Mouse (Mus musculus): Measurements from ENCODE around the gene Olfr1459. TPM values are rescaled to one million over a fixed set of nuclear protein-coding genes. Genes with fewer than 3 reads are reported as not detected.

Olfr1459 gene
- total RNA-seq (2017), result 0.19 TPM in 1 of 3 replicates, not detected in the others

- ATAC-seq (replicated peaks; ENCODE audit: insufficient number of reproducible peaks, low FRiP score, low TSS enrichment, poor library complexity, severe bottlenecking), result no peak
Observed at GRCm38 (mm10) chr19:13149449-13149848, at the start of gene Olfr1459. TSS of gene Olfr1459 (minus strand) at chr19:13149549.

DNA sequence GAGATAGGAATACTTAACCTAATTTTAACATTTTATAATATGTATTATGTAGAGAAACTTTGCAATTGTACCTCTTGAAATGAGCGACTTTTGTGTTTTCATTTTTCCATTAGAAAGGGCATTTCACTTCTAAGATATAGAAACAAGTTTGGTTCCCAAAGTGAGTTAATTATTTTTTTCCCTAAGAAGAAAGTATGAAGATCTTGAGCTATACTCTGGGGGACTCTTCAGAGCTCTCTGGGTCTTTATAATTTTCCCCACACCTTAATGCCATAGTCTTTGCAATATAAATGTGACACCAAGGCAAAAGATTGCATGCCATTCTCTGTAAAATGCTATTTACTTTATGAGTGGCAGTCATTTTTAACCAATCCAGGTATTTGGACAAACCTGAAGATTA lies 36.1 kb upstream of the Olfr1459 start, which contains the start of gene Olfr1462:
Gene Olfr1462 (plus strand): TSS at position 301 of the 400 bp plus-strand sequence.
- no peak for ATAC-seq (replicated peaks; ENCODE audit: insufficient number of reproducible peaks, low FRiP score, low TSS enrichment, poor library complexity, severe bottlenecking)

DNA sequence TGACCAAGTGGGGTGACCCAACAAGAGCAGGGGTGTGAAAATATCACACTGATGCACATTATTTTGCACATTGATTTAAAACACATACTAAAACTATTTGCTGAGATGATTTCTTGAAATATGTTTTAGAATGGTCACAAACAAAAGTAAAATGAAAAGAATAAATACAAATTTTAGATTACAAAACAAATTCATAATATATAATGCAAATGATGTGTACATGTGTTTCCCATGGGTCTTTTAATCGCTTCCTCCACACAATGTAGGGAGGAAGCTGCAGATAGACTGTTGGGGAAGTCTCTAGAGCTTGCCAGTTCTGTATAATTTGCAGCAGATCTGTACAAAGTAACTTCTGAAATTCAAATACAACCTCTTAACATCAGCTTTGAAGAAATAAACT lies 13.4 kb upstream of the Olfr1459 start, which contains the start of gene Olfr1461:
Gene Olfr1461 (plus strand): TSS at position 301 of the 400 bp plus-strand sequence.
- no peak for ATAC-seq (replicated peaks; ENCODE audit: insufficient number of reproducible peaks, low FRiP score, low TSS enrichment, poor library complexity, severe bottlenecking)

DNA sequence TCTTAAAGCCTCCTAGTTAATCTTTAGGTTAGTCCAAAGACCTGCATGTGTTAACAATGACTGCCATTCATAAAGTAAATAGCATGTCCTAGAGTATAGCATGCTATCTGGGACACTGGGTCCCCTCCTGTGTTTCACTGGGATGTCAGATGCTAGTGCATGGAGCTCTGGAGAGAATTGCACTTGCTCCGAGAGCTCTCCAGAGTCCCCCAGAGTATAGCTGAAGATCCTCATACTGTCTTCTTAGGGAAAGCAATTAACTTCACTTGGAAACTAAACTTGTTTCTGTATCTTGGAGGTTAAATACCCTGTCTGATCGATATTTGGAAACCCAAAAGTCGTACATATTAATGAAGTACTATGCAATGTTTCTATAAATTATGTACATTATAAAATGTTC lies 42.7 kb downstream of the Olfr1459 start, which contains the start of gene Olfr1458:
Gene Olfr1458 (minus strand): TSS at position 101 of the 400 bp plus-strand sequence.
- no peak for ATAC-seq (replicated peaks; ENCODE audit: insufficient number of reproducible peaks, low FRiP score, low TSS enrichment, poor library complexity, severe bottlenecking)

DNA sequence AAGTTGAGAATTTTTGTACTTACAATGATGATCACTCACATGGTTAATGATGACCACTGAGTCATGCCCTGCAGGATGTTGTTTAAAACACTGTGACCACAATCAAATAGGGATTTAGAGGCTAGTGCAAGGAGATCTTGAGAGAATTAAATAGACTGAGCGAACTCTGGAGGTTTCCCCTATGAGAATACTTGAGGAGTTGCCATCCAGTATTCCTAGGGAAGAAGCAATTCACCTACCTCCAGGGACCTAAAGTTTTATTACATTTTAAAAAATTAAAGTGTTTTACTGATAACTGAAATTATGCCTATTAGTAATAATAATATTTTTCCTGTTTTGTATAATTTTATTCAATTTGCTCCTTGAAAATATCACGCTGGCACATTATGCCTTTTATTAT lies 51.6 kb downstream of the Olfr1459 start, which contains the start of gene Olfr1457:
Gene Olfr1457 (minus strand): TSS at position 101 of the 400 bp plus-strand sequence.
- no peak for ATAC-seq (replicated peaks; ENCODE audit: insufficient number of reproducible peaks, low FRiP score, low TSS enrichment, poor library complexity, severe bottlenecking)

DNA sequence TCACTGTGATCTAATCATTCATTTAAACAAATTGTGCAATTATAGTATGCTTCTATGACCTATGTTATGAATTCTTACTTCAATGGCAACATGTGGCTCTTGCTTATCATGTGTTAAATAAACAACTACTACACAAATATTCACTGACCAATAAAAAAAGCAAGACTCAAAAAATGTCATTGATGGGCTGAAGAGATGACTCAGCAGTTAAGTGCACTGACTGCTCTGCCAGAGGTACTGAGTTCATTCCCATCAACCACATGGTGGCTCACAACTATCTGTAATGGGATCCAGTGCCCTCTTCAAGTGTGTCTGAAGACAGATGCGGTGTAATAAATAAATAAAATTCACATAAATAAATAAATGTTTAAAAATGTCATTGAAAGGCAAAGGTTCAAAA lies 55.4 kb downstream of the Olfr1459 start:
- ATAC-seq (replicated peaks; ENCODE audit: insufficient number of reproducible peaks, low FRiP score, low TSS enrichment, poor library complexity, severe bottlenecking), result no peak

Other genes with a start within 250 kb of the Olfr1459 start
- not detected in 3 replicates for gene Olfr1447, start 245.8 kb downstream of the Olfr1459 start, total RNA-seq (2017)
- not detected in 3 replicates for gene Olfr1448, start 225.1 kb downstream of the Olfr1459 start, total RNA-seq (2017)
- not detected in 3 replicates for gene Olfr1449, start 218.7 kb downstream of the Olfr1459 start, total RNA-seq (2017)
- gene Olfr1450, start 199.3 kb downstream of the Olfr1459 start, total RNA-seq (2017), result not detected in 3 replicates
- not detected in 3 replicates for gene Olfr1451, start 154.5 kb downstream of the Olfr1459 start, total RNA-seq (2017)
- not detected in 3 replicates for gene Olfr1453, start 121.2 kb downstream of the Olfr1459 start, total RNA-seq (2017)
- gene Olfr1454, start 88.9 kb downstream of the Olfr1459 start, total RNA-seq (2017), result not detected in 3 replicates
- not detected in 3 replicates for gene Olfr1457, start 51.7 kb downstream of the Olfr1459 start, total RNA-seq (2017)
- gene Olfr1458, start 42.8 kb downstream of the Olfr1459 start, total RNA-seq (2017), result not detected in 3 replicates
- not detected in 3 replicates for gene Olfr1461, start 13.5 kb upstream of the Olfr1459 start, total RNA-seq (2017)
- not detected in 3 replicates for gene Olfr1462, start 36.2 kb upstream of the Olfr1459 start, total RNA-seq (2017)
- not detected in 3 replicates for gene Olfr1463, start 81.8 kb upstream of the Olfr1459 start, total RNA-seq (2017)
- gene Olfr1465, start 166.0 kb upstream of the Olfr1459 start, total RNA-seq (2017), result not detected in 3 replicates
- not detected in 3 replicates for gene Olfr1466, start 189.3 kb upstream of the Olfr1459 start, total RNA-seq (2017)
- gene Olfr1467, start 212.7 kb upstream of the Olfr1459 start, total RNA-seq (2017), result not detected in 3 replicates